Mouse (Mus musculus) cortical plate, adult 2 months (tissue): ENCODE measurements around the gene Phf3. TPM values are rescaled to one million over a fixed set of nuclear protein-coding genes. Genes with fewer than 3 reads are reported as not detected.

ENCODE experiments used
- H3K27ac ChIP-seq: fragments of 200-500 bp; 2 replicates; pipeline ENCODE4 v1.5.1; 2012; ENCODE audit warnings: low read length, control low read depth, inconsistent platforms; ENCODE audit not compliant: insufficient read depth
- H3K4me1 ChIP-seq: fragments of 200-500 bp; 2 replicates; pipeline ENCODE4 v1.6.1; 2011; ENCODE audit warnings: low read length; ENCODE audit not compliant: control insufficient read depth, insufficient read depth
- H3K4me3 ChIP-seq: fragments of 200-500 bp; 2 replicates; pipeline ENCODE4 v1.5.1; 2011; ENCODE audit warnings: mild to moderate bottlenecking, low read length, control low read depth; ENCODE audit not compliant: insufficient read depth
- CTCF ChIP-seq: fragments of 200-500 bp; IDR thresholded peaks from 2 replicates; pipeline ENCODE4 v1.5.1; 2011; ENCODE audit warnings: mild to moderate bottlenecking, control low read depth, low read length; ENCODE audit not compliant: insufficient read depth; ENCODE audit errors: extremely low read depth
- POLR2A ChIP-seq: fragments of 200-500 bp; IDR thresholded peaks from 2 replicates; pipeline ENCODE4 v1.6.1; 2011; ENCODE audit warnings: mild to moderate bottlenecking, low read length, control low read depth; ENCODE audit not compliant: insufficient read depth; ENCODE audit errors: extremely low read depth
- polyA plus RNA-seq: library from polyadenylated mRNA; depleted of rRNA; stranded (reverse); fragments of >200 nt; gene quantifications from 2 replicates; pipeline ENCODE4 v1.2.3, GENCODE M21; 2012

Phf3 gene
- polyA plus RNA-seq, 1 experiment, result 44.8 TPM

GRCm38 (mm10) chr1:30794606-30795005 lies 79.1 kb downstream of the Phf3 start:
- H3K4me1 ChIP-seq, result peaks cover 2% of the 10 kb centered on the region; the same call in 1 of the 2 replicates
- H3K27ac ChIP-seq, result no peak overlapping the region
- no peak for TF ChIP-seq CTCF
- TF ChIP-seq POLR2A, result no peak
- H3K4me3 ChIP-seq, result no peak overlapping the region

- no peak overlapping the region for H3K27ac ChIP-seq
- H3K4me1 ChIP-seq, result peaks cover 2% of the 10 kb centered on the region; the same call in 1 of the 2 replicates
- H3K4me3 ChIP-seq, result no peak overlapping the region
- TF ChIP-seq CTCF (no peak), POLR2A (no peak)
Measured at GRCm38 (mm10) chr1:30793357-30793883, 80.3 kb downstream of the Phf3 start.

GRCm38 (mm10) chr1:30792935-30793334 lies 80.8 kb downstream of the Phf3 start:
- H3K4me1 ChIP-seq, result peaks cover 2% of the 10 kb centered on the region; the same call in 1 of the 2 replicates
- TF ChIP-seq POLR2A (no peak), CTCF (no peak)
- no peak overlapping the region for H3K4me3 ChIP-seq
- H3K27ac ChIP-seq, result no peak overlapping the region

- peaks cover 2% of the 10 kb centered on the region; the same call in 1 of the 2 replicates for H3K4me1 ChIP-seq
- no peak overlapping the region for H3K27ac ChIP-seq
- TF ChIP-seq POLR2A, result no peak
- TF ChIP-seq CTCF, result no peak
- no peak overlapping the region for H3K4me3 ChIP-seq
Measured at GRCm38 (mm10) chr1:30790220-30790619, 83.5 kb downstream of the Phf3 start.

GRCm38 (mm10) chr1:30789689-30790088 lies 84.0 kb downstream of the Phf3 start:
- peaks cover 2% of the 10 kb centered on the region; the same call in 1 of the 2 replicates for H3K4me1 ChIP-seq
- TF ChIP-seq CTCF (no peak), POLR2A (no peak)
- no peak overlapping the region for H3K27ac ChIP-seq
- no peak overlapping the region for H3K4me3 ChIP-seq

- peaks cover 2% of the 10 kb centered on the region; the same call in 1 of the 2 replicates for H3K4me1 ChIP-seq
- H3K27ac ChIP-seq, result no peak overlapping the region
- no peak overlapping the region for H3K4me3 ChIP-seq
- TF ChIP-seq CTCF (no peak), POLR2A (no peak)
Measured at GRCm38 (mm10) chr1:30789001-30789400, 84.7 kb downstream of the Phf3 start.

GRCm38 (mm10) chr1:30786583-30786982 lies 87.1 kb downstream of the Phf3 start:
- Histone ChIP-seq H3K4me1 (no peaks in the 10 kb centered on the region), H3K4me3 (no peak overlapping the region), H3K27ac (no peak overlapping the region)
- TF ChIP-seq CTCF (no peak), POLR2A (no peak)

- no peak for TF ChIP-seq POLR2A
- TF ChIP-seq CTCF, result no peak
- Histone ChIP-seq H3K4me3 (no peak overlapping the region), H3K27ac (no peak overlapping the region), H3K4me1 (no peaks in the 10 kb centered on the region)
Measured at GRCm38 (mm10) chr1:30783741-30784140, 90.0 kb downstream of the Phf3 start.

GRCm38 (mm10) chr1:30780293-30780692 lies 93.4 kb downstream of the Phf3 start:
- 0 out of 2 replicates have a peak, but pooled peaks have one; percentile 11 for TF ChIP-seq CTCF
- no peak for TF ChIP-seq POLR2A
- no peak overlapping the region for H3K27ac ChIP-seq
- no peak overlapping the region for H3K4me3 ChIP-seq
- no peaks in the 10 kb centered on the region; the same call in 1 of the 2 replicates for H3K4me1 ChIP-seq

GRCm38 (mm10) chr1:30779562-30779961 lies 94.2 kb downstream of the Phf3 start:
- Histone ChIP-seq H3K4me1 (no peaks in the 10 kb centered on the region; the same call in 1 of the 2 replicates), H3K4me3 (no peak overlapping the region), H3K27ac (no peak overlapping the region)
- TF ChIP-seq CTCF (no peak), POLR2A (no peak)
